Mouse (Mus musculus) right cerebral cortex, postnatal 4 days (tissue): Measurements from ENCODE around the gene Cox7a2.
A peak's percentile ranks its signal among the peaks of the same experiment; 100 is the strongest.

Experiments
- DNase-seq: peaks from one replicate; pipeline ENCODE4 v3.0.0-alpha.2; 2022

Gene Cox7a2

GRCm38 (mm10) chr9:79759385-79760005, at the start of gene Cox7a2:
Gene Cox7a2, minus strand, starts transcription at chr9:79759878.
- DNase-seq, result peak; percentile 92

GRCm38 (mm10) chr9:79809411-79809810, 49.7 kb upstream of the Cox7a2 start:
- no peak for DNase-seq

GRCm38 (mm10) chr9:79807178-79807577, 47.5 kb upstream of the Cox7a2 start:
- no peak for DNase-seq

GRCm38 (mm10) chr9:79806317-79807075, 46.8 kb upstream of the Cox7a2 start:
- DNase-seq, result no peak

- no peak for DNase-seq
Observed at GRCm38 (mm10) chr9:79805426-79805825, 45.7 kb upstream of the Cox7a2 start.

- DNase-seq, result no peak
Observed at GRCm38 (mm10) chr9:79796461-79797135, 36.9 kb upstream of the Cox7a2 start.

GRCm38 (mm10) chr9:79795076-79795475, 35.4 kb upstream of the Cox7a2 start:
- no peak for DNase-seq

GRCm38 (mm10) chr9:79792841-79793835, 33.5 kb upstream of the Cox7a2 start, which contains the start of gene Tmem30a:
Gene Tmem30a, minus strand, starts transcription at chr9:79793507.
- DNase-seq, result peak; percentile 91

GRCm38 (mm10) chr9:79785794-79786085, 26.1 kb upstream of the Cox7a2 start:
- DNase-seq, result peak; percentile 16

- no peak for DNase-seq
Observed at GRCm38 (mm10) chr9:79784934-79785793, 25.5 kb upstream of the Cox7a2 start.

GRCm38 (mm10) chr9:79784439-79784838, 24.8 kb upstream of the Cox7a2 start:
- DNase-seq, result no peak

GRCm38 (mm10) chr9:79779354-79779753, 19.7 kb upstream of the Cox7a2 start:
- DNase-seq, result no peak

GRCm38 (mm10) chr9:79766991-79767545, 7.4 kb upstream of the Cox7a2 start:
- DNase-seq, result no peak

- DNase-seq, result no peak
Observed at GRCm38 (mm10) chr9:79765329-79765728, 5.7 kb upstream of the Cox7a2 start.

GRCm38 (mm10) chr9:79762519-79762918, 2.8 kb upstream of the Cox7a2 start:
- DNase-seq, result no peak

GRCm38 (mm10) chr9:79760076-79760475, 398 bp upstream of the Cox7a2 start:
- peak; percentile 8 for DNase-seq

GRCm38 (mm10) chr9:79755311-79755710, 4.4 kb downstream of the Cox7a2 start:
- DNase-seq, result no peak

GRCm38 (mm10) chr9:79751846-79752245, 7.8 kb downstream of the Cox7a2 start:
- DNase-seq, result no peak

GRCm38 (mm10) chr9:79750709-79751108, 9.0 kb downstream of the Cox7a2 start:
- no peak for DNase-seq

- DNase-seq, result no peak
Observed at GRCm38 (mm10) chr9:79745036-79745435, 14.6 kb downstream of the Cox7a2 start.

- no peak for DNase-seq
Observed at GRCm38 (mm10) chr9:79735608-79736007, 24.1 kb downstream of the Cox7a2 start.
